Mouse (Mus musculus): Measurements from ENCODE around the gene Pacsin3. TPM values are rescaled to one million over a fixed set of nuclear protein-coding genes. Genes with fewer than 3 reads are reported as not detected.

Gene Pacsin3
- polyA plus RNA-seq, 1 experiment from 2014 or later: 20.8 TPM

DNA sequence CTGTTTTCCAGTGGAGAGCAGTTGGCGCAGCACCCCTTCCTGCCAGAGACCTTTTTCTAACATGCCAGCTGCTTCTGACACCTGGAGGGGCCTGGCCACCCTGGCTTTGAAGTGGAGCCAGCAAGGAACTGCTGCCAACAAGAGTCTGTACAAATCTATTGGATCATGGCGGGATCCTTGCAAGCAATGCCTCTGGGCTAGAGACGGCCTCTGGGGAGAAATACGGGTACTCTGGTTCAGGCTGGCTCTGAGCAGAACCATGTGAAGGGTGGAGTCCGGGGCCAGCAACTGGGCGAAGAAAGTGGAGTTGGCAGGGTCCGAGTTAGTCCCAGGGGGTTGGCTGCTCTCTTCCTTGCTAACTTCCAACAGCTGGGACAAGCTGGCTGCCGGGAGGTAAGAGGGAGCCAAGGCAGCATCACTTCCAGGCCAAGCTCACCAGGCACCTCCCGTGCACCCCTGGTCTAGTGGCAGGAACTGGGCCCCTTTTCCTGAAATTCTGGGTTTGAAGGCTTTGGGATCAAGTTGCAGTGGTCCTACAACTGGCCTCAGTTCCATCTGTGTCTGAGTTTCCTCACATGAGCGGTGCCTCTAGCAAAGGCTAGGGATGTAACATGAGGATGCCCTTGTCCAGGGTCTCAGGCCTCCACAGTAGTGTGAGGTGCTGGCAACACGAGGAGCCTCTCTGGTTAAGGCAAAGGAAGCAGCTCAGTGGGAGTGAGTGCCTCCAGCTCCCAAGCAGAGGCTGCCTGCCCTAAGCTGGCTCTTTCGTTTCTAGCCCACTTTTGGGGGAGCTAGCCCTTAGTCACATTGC, 35.6 kb downstream of the Pacsin3 start:
- no peak overlapping the region for H3K4me2 ChIP-seq (replicated peaks)
- no peaks in the 10 kb centered on the region for H3K36me3 ChIP-seq
- WGBS: 82% methylated on average over 12 of the region's 12 CpGs
- no peaks in the 10 kb centered on the region for H3K27me3 ChIP-seq (replicated peaks)
- H3K4me1 ChIP-seq: no peaks in the 10 kb centered on the region
- no peak overlapping the region for H3K27ac ChIP-seq
- no peak for ATAC-seq (ENCODE audit: low FRiP score, low read depth)
- H3K9me3 ChIP-seq: no peaks in the 10 kb centered on the region
- H3K9ac ChIP-seq: no peak overlapping the region
- no peak overlapping the region for H3K4me3 ChIP-seq

DNA sequence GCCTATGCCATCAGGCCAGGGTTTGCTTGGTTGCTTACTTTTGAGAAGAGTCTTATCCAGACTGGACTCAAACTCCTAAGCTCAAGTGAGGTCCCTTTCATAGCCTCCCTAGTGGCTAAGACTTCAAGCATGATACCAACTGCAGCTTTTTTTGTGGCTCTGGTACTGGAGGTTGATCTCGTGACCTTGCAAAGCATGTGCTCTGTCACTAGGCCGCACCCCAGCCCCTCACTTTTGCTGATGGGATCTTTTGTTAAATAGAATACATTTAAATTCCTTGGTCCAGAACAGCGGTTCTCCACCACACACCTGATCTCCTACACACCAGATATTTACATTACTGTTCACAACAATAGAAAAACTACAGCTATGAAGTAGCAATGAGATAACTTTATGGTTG, 38.5 kb downstream of the Pacsin3 start:
- ATAC-seq (ENCODE audit: low FRiP score, low read depth): no peak

DNA sequence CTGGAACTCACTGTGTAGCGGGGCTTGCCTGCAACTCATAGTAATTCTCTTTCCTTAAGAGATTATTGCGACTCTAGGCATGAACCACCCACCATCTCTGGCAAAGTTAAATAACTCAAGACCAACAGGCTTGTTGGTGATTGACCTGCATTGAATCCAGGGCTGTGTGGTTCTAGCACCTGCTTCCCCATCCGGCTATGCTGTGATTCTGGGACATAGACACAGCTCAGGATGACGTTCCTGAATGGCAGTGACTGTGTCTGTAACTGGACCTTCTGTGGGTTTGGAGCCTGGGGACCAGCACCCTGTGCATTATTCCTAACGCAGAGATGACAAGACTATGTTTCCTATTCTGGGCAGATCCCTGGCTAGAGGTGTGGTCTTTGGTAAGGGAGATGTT, 40.1 kb downstream of the Pacsin3 start:
- Histone ChIP-seq H3K4me2 (replicated peaks) (no peak overlapping the region), H3K4me1 (peaks cover 3% of the 10 kb centered on the region; the same call in 1 of the 2 replicates), H3K27me3 (replicated peaks) (no peaks in the 10 kb centered on the region), H3K36me3 (no peaks in the 10 kb centered on the region), H3K27ac (no peak overlapping the region), H3K9me3 (no peaks in the 10 kb centered on the region), H3K4me3 (no peak overlapping the region), H3K9ac (no peak overlapping the region)
- WGBS: 92% methylated on average over 5 of the region's 5 CpGs
- ATAC-seq (ENCODE audit: low FRiP score, low read depth): no peak

More for the DNA sequence above, 38.5 kb downstream of the Pacsin3 start:
- Histone ChIP-seq H3K9me3 (no peaks in the 10 kb centered on the region), H3K4me2 (replicated peaks) (no peak overlapping the region), H3K9ac (no peak overlapping the region), H3K4me3 (no peak overlapping the region), H3K27me3 (replicated peaks) (no peaks in the 10 kb centered on the region), H3K36me3 (no peaks in the 10 kb centered on the region), H3K4me1 (peaks cover 2% of the 10 kb centered on the region; the same call in 1 of the 2 replicates), H3K27ac (no peak overlapping the region)
- 89% methylated on average over 3 of the region's 3 CpGs for WGBS

DNA sequence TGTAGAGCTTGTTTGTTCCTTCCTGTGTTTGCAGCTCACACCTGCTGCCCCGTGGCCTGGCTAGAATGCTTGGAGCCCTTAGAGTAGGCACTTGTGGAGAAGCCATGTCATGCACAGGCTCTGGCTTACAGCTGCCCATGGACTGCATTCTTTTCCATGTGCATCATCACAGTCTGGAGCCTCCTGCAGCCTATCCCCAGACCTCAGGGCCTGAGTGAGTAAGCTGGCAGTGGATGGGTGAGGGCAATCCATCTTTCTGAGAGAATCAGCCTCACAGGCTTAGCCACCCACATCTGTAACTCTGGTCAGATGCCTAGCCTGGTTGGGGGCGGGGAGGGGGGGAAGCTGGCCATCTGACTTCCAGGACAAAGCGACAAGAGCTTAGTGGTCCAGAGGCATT, 43.4 kb downstream of the Pacsin3 start:
- no peak overlapping the region for H3K4me3 ChIP-seq
- WGBS: 71% methylated on average over 3 of the region's 3 CpGs
- ATAC-seq (ENCODE audit: low FRiP score, low read depth): no peak

DNA sequence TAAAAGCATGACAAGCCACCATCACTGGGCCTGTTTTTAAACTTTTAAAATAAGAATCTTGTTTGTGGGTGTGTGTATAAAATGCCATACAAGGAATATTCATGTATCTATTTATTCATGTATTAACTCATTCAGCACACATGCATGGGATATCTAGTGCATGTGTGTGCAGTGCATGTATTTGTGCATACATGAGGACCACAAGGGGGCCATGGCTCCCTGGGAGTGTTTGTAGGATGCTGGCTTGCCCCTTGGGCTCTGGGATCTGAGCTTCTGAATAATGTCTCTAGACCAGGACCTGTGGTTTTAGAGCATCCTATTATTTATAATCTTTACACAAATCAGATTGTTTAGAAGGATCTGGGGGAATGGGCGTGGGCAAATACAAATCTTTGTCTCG, 45.0 kb downstream of the Pacsin3 start:
- no peaks in the 10 kb centered on the region for H3K9me3 ChIP-seq
- H3K4me2 ChIP-seq (replicated peaks): no peak overlapping the region
- H3K4me3 ChIP-seq: no peak overlapping the region
- no peak overlapping the region for H3K9ac ChIP-seq
- no peak for ATAC-seq (ENCODE audit: low FRiP score, low read depth)
- peaks cover 4% of the 10 kb centered on the region; the same call in 1 of the 2 replicates for H3K36me3 ChIP-seq
- WGBS: 89% methylated on average over 2 of the region's 2 CpGs
- no peaks in the 10 kb centered on the region for H3K27me3 ChIP-seq (replicated peaks)
- H3K27ac ChIP-seq: no peak overlapping the region
- peaks cover 3% of the 10 kb centered on the region; the same call in 1 of the 2 replicates for H3K4me1 ChIP-seq

More for the DNA sequence above, 43.4 kb downstream of the Pacsin3 start:
- H3K4me1 ChIP-seq: peaks cover 3% of the 10 kb centered on the region; the same call in 1 of the 2 replicates
- peaks cover 3% of the 10 kb centered on the region; the same call in 1 of the 2 replicates for H3K36me3 ChIP-seq
- H3K9me3 ChIP-seq: no peaks in the 10 kb centered on the region
- H3K4me2 ChIP-seq (replicated peaks): no peak overlapping the region
- H3K9ac ChIP-seq: no peak overlapping the region
- no peak overlapping the region for H3K27ac ChIP-seq
- no peaks in the 10 kb centered on the region for H3K27me3 ChIP-seq (replicated peaks)

DNA sequence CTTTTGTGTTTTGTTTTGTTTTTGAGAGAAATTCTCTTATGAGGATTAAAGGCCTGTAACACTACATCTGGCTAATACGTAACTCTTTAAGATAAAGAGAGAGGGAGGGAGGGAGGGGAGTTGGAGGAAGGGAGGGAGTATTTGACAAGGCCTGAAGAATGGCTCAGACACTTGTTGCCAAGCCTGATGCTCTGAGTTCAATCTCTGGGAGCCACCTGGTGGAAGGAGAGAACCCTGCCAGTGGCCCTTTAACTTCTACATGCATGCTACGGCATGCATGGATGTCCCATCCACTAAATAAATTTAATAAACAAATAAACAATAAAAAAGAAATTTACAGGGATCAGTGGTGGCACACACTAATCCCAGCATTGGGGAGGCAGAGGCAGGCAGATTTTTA, 46.1 kb downstream of the Pacsin3 start:
- ATAC-seq (ENCODE audit: low FRiP score, low read depth): no peak
- no peaks in the 10 kb centered on the region for H3K27me3 ChIP-seq (replicated peaks)

DNA sequence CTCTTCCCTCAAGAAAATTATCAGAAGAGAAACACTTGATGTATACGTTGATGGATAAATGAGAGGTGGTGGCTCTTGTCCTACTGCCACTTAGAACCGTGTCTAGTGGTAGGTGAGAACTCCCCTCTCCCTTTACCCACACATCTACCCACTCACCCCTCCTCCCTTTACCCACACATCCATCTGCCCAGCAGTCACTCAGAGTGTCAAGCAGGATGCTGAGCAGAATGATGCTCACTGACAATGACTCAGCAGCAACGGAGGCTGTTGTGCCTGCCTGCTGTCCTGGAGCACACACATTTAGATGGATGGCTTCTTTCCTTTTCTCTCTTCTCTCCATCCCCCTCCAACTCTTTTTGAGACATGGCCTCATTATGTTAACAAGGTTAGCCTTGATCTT, 47.1 kb downstream of the Pacsin3 start:
- no peaks in the 10 kb centered on the region for H3K9me3 ChIP-seq
- H3K4me3 ChIP-seq: no peak overlapping the region
- H3K4me1 ChIP-seq: peaks cover 3% of the 10 kb centered on the region; the same call in 1 of the 2 replicates
- peaks cover 4% of the 10 kb centered on the region; the same call in 1 of the 2 replicates for H3K36me3 ChIP-seq
- H3K9ac ChIP-seq: no peak overlapping the region
- H3K27me3 ChIP-seq (replicated peaks): no peaks in the 10 kb centered on the region
- no peak overlapping the region for H3K27ac ChIP-seq
- no peak overlapping the region for H3K4me2 ChIP-seq (replicated peaks)
- no peak for ATAC-seq (ENCODE audit: low FRiP score, low read depth)
- 61% methylated on average over 3 of the region's 3 CpGs for WGBS

More for the DNA sequence above, 46.1 kb downstream of the Pacsin3 start:
- Histone ChIP-seq H3K4me2 (replicated peaks) (no peak overlapping the region), H3K9ac (no peak overlapping the region), H3K4me3 (no peak overlapping the region), H3K4me1 (peaks cover 3% of the 10 kb centered on the region; the same call in 1 of the 2 replicates), H3K9me3 (no peaks in the 10 kb centered on the region), H3K27ac (no peak overlapping the region), H3K36me3 (peaks cover 4% of the 10 kb centered on the region; the same call in 1 of the 2 replicates)
- WGBS: 92% methylated on average over 2 of the region's 2 CpGs

DNA sequence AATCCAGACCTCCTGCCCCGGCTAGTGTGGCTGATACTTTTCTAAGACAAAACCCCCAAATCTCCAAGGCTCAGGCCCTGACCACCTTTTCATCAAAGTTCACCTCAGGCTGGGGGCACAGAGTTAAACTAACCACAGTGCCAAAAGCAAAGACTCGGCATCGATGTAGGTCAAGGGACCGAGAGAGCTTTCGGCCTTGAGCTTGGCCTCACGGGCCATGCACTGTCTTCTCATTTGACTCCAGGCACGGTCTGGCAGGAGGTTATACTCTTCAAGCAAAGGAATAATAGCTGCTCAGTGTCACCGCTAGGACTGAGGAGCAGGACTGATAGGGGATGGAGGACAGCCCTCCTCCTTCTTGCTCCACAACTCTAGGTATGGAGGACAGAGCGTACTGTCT, 50.2 kb downstream of the Pacsin3 start:
- no peak for ATAC-seq (ENCODE audit: low FRiP score, low read depth)
- no peaks in the 10 kb centered on the region for H3K9me3 ChIP-seq
- H3K36me3 ChIP-seq: peaks cover 4% of the 10 kb centered on the region; the same call in 1 of the 2 replicates
- no peak overlapping the region for H3K9ac ChIP-seq
- no peak overlapping the region for H3K4me3 ChIP-seq
- H3K27ac ChIP-seq: no peak overlapping the region
- no peaks in the 10 kb centered on the region for H3K4me1 ChIP-seq
- H3K4me2 ChIP-seq (replicated peaks): no peak overlapping the region
- H3K27me3 ChIP-seq (replicated peaks): no peaks in the 10 kb centered on the region
- 93% methylated on average over 9 of the region's 9 CpGs for WGBS

DNA sequence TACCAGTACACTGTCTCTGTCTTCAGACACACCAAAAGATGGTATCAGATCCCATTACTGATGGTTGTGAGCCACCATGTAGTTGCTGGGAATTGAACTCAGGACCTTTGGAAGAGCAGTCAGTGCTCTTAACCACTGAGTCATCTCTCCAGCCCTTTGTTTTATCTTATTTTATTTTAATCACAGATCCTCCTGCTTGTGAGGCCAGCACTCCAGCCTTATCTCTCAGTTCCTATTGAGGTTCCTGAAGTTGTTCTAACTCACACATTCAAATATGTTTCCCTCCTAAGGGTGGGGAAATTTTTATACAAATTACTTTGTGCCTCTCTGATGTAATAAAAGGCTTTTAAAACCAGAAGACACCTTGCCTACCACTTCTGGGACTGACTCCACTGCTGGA, 50.8 kb downstream of the Pacsin3 start:
- Histone ChIP-seq H3K4me2 (replicated peaks) (no peak overlapping the region), H3K4me3 (no peak overlapping the region), H3K27ac (no peak overlapping the region), H3K4me1 (no peaks in the 10 kb centered on the region), H3K36me3 (peaks cover 4% of the 10 kb centered on the region; the same call in 1 of the 2 replicates), H3K9me3 (no peaks in the 10 kb centered on the region), H3K9ac (no peak overlapping the region), H3K27me3 (replicated peaks) (no peaks in the 10 kb centered on the region)
- no peak for ATAC-seq (ENCODE audit: low FRiP score, low read depth)

DNA sequence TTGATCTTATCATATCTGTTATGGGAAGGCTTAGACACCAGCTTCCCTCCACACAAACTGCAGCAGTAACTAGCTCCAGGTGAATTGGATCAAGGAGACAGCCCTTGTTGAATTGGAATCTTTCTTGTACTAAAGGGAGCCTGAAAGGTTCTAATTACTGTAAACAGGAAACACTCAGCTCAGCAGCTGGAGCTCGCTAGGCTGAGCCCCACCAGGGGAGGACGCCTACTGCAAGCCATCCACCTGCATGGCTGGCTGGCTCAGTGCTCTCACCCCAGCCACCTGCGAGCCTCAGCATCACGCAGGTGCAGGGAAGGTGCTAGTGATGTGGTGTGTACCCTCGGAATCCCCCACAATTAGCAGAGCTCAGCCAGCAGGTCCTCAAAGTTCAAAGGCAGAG, 52.9 kb downstream of the Pacsin3 start:
- Histone ChIP-seq H3K36me3 (peaks cover 4% of the 10 kb centered on the region; the same call in 1 of the 2 replicates), H3K4me1 (peaks cover 11% of the 10 kb centered on the region), H3K4me3 (no peak overlapping the region), H3K9ac (no peak overlapping the region), H3K27me3 (replicated peaks) (no peaks in the 10 kb centered on the region), H3K4me2 (replicated peaks) (no peak overlapping the region), H3K9me3 (no peaks in the 10 kb centered on the region), H3K27ac (no peak overlapping the region)
- no peak for ATAC-seq (ENCODE audit: low FRiP score, low read depth)
- 58% methylated on average over 5 of the region's 5 CpGs for WGBS

DNA sequence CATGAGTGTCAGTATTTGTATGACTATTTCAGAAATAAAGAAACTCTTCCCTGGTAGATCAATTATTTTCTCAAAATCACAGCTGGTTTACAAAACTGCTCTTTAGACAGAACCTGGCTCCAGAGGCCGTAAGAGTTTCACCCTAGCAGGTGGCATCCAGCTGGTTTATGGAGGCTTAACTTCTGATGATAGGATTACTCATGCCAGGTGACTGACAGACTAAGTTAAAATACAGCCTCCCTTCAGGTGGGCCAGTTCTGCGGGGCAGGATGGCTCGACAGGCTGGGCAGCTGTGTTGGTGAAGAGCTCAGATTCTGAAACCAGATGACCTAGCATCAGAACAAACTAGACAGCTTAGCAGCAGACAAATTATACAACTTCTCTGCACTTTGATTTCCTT, 53.8 kb downstream of the Pacsin3 start:
- Histone ChIP-seq H3K9ac (no peak overlapping the region), H3K9me3 (no peaks in the 10 kb centered on the region), H3K4me2 (replicated peaks) (no peak overlapping the region), H3K27ac (no peak overlapping the region), H3K36me3 (no peaks in the 10 kb centered on the region), H3K27me3 (replicated peaks) (no peaks in the 10 kb centered on the region), H3K4me3 (no peak overlapping the region), H3K4me1 (peaks cover 11% of the 10 kb centered on the region)
- no peak for ATAC-seq (ENCODE audit: low FRiP score, low read depth)
- 75% methylated on average over 3 of the region's 3 CpGs for WGBS

DNA sequence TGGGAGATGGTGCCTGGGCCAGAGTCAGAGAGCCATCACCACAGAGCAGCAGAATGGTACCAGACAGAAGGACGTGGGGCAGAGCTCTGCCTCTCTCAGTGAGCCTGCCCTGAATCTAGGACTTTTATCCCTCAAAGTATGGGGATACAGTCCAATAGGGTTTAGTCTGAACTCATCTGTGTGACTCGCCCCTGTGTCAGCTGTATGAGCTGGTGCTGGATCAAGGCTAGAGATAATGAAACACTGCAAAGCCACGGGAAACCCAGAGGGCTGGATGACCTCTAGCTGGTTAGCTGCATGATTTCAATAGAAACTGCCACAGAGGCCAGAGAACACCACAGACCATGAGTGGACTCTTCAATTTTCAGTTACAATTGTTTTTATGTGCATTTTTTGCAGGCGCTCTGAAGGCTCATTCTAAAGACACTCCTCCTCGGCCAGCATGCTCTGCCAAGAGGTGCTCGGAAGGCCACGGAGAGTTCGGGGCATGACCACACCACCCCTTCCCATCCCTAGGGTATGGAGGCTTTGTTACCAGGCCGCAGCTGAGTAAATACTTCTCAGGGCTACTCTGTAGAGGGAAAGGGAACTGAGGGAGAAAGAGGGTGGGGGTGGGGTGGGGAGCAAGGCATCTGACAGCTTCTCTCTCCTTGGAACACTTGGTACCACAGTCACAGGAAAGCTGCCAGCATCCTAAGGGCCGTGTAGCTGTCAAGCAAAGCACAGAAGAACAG, 57.0 kb downstream of the Pacsin3 start:
- no peak overlapping the region for H3K4me3 ChIP-seq
- H3K36me3 ChIP-seq: no peaks in the 10 kb centered on the region
- no peaks in the 10 kb centered on the region for H3K27me3 ChIP-seq (replicated peaks)
- H3K27ac ChIP-seq: no peak overlapping the region
- H3K4me1 ChIP-seq: peaks cover 11% of the 10 kb centered on the region
- no peaks in the 10 kb centered on the region for H3K9me3 ChIP-seq
- ATAC-seq (ENCODE audit: low FRiP score, low read depth): 0 out of 2 replicates have a peak, but pooled peaks have one; percentile 17
- H3K9ac ChIP-seq: no peak overlapping the region
- WGBS: 28% methylated on average over 10 of the region's 10 CpGs
- H3K4me2 ChIP-seq (replicated peaks): no peak overlapping the region
